Mouse (Mus musculus) kidney, postnatal 25 days (tissue): Measurements from ENCODE around the gene Ltbr.

Experiments used
- DNase-seq, 2 experiments: peaks; one replicate each; pipeline ENCODE4 v3.0.0; 2021; ENCODE audit warnings: mixed read lengths in 2 of 2

Gene Ltbr

GRCm38 (mm10) chr6:125313546-125314230 lies at the start of gene Ltbr:
Gene Ltbr, minus strand, starts transcription at chr6:125313885.
- peak; percentile 93 to 97 for DNase-seq

GRCm38 (mm10) chr6:125363021-125363420 lies 49.3 kb upstream of the Ltbr start:
- peak in 1 of 2 experiments; percentile 39 for DNase-seq

- peak; percentile 77 to 82 for DNase-seq
Measured at GRCm38 (mm10) chr6:125361467-125362291, 48.0 kb upstream of the Ltbr start.

DNA sequence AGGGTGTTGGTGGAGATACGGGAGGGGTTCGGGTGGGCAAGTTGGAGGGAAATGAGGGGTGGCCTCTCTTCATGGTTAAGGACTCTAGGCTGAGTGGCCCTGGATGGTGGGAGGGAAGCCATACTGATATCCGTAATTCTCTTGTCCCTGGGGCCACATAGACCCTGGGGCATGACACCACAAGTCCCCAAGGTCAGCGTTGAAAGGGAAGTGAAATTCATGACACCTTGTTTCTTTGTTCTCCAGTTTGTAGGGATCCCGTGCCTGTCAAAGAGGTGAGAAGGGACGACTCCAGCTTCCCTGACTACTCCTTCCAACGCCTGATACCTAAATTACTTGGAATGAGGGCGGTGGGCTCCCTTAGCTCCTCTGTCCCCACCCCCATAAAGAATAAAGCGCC lies 47.2 kb upstream of the Ltbr start:
- DNase-seq, result no peak

- DNase-seq, result no peak
Measured at GRCm38 (mm10) chr6:125359999-125360398, 46.3 kb upstream of the Ltbr start.

DNA sequence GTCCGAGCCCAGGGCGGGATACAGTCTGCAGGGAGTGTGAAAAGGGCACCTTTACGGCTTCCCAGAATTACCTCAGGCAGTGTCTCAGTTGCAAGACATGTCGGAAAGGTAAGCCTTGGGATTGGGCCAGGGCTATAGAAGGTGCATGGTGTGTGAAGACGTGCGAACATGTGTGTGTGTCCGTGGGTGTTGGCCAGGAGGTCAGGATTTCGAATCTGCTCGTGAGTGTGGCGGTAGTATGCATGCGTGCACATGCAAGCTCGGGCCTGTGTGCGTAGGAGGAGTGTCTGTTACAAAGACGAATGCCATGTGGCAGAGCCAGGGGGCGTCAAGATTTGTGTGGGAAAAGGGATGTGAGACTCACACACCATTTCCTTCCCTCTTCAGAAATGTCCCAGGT lies 43.6 kb upstream of the Ltbr start:
- no peak for DNase-seq

GRCm38 (mm10) chr6:125356264-125356663 lies 42.6 kb upstream of the Ltbr start:
- peak in 1 of 2 experiments; percentile 75 for DNase-seq

DNA sequence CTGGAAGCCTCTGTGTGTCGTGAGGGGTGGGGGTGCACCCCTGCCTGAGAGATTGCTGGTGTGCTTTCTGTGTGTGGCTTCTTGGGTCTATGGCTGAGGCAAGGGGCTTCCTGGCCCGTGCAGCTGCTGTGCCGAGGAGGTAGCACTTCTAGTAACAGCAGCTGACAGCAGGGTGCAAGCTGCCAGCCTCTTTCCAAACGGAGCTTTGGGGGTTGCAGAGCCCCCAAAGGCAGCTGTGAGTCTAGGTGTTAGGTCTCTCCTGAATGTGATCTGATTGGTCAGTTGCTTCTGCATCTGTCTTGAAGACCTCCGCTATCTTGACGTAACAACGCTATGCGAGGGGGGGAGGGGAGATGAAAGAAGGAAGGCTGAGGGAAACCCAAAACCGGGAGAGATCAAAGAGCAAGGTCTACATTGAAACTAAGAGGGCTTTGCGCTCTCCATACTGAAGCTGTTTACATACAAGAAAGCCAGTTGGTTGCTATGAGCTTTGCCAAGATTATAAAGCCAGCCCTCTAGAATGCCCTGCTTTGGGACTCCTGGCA lies 41.6 kb upstream of the Ltbr start:
- no peak for DNase-seq

GRCm38 (mm10) chr6:125354352-125355151 lies 40.9 kb upstream of the Ltbr start:
- DNase-seq, result peak; percentile 72 to 90

- DNase-seq, result no peak
Measured at GRCm38 (mm10) chr6:125353655-125354054, 40.0 kb upstream of the Ltbr start.

DNA sequence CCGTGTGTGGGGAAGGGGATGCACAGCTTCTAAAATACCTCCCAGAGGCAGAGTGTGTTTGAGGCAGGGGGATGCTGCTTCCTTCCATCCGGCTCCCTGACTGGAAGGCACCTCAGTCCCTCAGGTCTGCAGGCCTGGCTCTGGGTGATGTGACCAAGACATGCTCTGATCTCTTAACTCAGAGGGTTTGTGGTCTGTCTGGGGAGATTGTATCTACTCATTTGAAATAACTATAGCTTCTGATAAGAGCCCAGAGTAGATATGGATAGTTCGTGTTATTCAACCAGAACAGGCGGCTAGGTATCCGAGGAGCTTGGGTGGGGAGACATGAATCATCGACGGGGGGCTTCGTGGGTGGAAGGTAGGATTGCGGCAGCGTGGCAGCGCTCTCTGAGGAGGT lies 39.5 kb upstream of the Ltbr start:
- DNase-seq, result no peak

DNA sequence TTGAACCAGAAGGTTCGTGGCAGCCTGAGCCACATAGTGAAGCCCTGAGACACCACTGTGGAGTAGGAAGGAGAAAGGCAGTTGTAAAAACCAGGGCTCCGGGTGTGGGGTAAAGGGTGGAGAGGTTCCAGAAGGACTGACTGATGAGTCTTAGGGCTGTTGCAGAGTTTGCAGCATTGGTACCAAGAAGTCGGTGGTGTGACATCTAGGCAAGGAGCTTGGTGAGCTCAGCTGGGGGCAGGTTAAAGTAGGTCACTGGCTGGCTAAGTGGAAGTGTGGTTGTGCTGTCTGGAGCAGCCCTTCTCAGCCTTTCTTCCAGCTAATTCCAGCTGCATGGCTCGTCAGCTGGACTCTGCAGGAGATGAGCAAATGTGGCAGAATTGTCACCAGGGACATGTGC lies 39.1 kb upstream of the Ltbr start:
- DNase-seq, result no peak

DNA sequence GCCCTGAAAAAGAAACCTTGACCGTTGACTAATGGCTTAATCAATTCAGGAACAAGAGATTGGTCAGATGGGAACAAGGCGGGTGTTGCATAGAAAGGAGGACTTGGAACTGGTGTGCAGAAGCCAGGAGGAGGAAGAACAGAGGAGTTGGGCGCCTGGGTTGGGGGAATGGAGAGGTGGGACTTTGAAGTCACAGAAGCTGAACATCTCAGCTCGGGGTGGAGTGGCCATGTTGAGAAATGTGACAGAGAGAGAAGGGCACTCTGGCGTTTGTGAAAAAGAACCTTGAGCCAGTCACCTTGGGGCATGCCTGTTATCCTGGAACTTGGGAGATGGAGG lies 38.3 kb upstream of the Ltbr start:
- no peak for DNase-seq

DNA sequence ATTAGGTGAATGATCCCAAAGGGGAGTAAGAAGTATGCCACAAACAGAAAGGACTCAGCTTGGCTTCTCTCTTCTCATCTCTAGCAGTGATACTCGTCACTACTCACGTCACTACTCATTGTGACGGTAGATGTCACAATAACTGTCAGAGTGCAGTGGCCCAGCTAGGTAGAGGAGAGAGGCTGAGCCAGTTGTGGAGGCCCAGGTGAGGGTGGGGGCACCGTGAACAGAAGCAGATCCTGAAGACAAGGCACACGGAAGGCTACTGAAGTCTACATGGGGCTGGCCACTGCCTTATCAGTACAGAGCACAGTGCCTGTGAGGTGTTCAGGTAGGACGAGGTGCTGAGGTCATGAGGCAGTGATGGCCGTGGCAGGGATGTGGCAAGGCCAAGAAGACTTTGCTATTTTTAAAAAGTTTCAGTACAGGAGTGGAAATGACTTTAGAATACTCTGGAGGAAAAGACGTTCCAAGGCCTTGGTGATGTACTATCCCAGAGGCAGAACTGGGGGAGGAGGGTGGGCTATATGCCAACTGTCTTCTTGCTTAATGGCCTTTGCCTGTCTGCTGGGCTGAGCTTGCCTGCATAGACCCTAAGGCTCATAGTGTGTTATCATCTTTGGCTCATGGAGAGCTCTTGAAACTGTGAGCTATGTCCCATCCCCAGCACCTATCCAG lies 37.8 kb upstream of the Ltbr start:
- peak; percentile 63 to 78 for DNase-seq

GRCm38 (mm10) chr6:125350995-125351324 lies 37.3 kb upstream of the Ltbr start:
- DNase-seq, result no peak

GRCm38 (mm10) chr6:125350231-125350994 lies 36.7 kb upstream of the Ltbr start:
- DNase-seq, result peak; percentile 43 to 68

DNA sequence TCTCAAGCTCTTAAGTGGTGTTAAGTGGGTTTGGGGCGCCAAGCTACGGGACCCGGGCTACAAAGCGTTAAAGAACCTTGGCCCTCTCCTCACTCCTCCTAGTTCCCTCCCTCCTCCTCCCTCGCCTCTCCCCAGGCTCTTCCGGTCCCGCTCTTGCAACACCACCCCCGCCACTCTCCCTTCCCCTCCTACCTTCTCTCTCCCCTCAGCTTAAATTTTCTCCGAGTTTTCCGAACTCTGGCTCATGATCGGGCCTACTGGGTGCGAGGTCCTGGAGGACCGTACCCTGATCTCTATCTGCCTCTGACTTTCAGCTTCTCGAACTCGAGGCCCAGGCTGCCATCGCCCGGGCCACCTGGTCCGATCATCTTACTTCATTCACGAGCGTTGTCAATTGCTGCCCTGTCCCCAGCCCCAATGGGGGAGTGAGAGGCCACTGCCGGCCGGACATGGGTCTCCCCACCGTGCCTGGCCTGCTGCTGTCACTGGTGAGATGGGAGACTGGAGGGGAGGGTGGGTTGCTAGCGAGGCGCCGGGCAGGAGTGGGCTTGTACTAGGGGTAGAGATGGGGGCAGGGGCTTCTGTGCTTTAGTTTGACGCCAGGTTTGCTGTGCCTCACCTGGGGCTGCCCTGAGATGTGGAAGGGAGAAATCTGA lies 36.0 kb upstream of the Ltbr start:
- DNase-seq, result peak; percentile 79 to 90

- no peak for DNase-seq
Measured at GRCm38 (mm10) chr6:125348721-125349574, 35.3 kb upstream of the Ltbr start, which contains the start of gene Tnfrsf1a. Gene Tnfrsf1a, plus strand, starts transcription at chr6:125349362.

DNA sequence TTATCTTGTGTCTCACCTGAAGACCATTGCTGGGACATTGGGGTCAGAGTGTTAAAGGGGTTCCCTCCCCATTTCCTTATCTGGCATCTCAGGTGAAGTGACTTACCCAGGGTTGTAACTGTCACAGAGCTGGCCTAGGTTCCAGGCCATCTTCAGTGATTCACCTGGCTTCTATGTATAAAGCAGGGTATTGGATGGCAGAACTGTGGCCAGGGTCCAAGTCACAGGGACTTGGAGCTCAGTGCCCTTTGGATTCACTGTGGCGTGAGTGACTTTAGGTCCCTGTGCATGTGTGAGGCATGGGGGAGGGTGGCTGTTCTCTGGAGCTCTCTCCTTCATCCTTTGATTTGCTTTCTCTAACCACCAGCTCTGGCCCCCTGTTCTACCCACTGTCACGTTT lies 32.3 kb upstream of the Ltbr start:
- peak; percentile 62 to 79 for DNase-seq

- no peak for DNase-seq
Measured at GRCm38 (mm10) chr6:125345625-125346024, 31.9 kb upstream of the Ltbr start.
